Mouse (Mus musculus): ENCODE results near the gene Zfp597. TPM values are rescaled to one million over a fixed set of nuclear protein-coding genes. Genes with fewer than 3 reads are reported as not detected.

The Zfp597 gene
- total RNA-seq (2015; ENCODE audit: low replicate concordance) (2.7 and 9.8 TPM in 2 replicates), total RNA-seq (2017; ENCODE audit: low replicate concordance) (3.7 and 4.0 TPM in 2 replicates)

GRCm38 (mm10) chr16:3884201-3885064 is at the start of gene Zfp597, which contains the start of gene Gm20695:
Gene Zfp597 (minus strand): TSS chr16:3884561.
Gene Gm20695 (plus strand): TSS chr16:3884648.
- ATAC-seq (replicated peaks; ENCODE audit: low FRiP score, poor library complexity, severe bottlenecking) = peak; percentile 100

GRCm38 (mm10) chr16:3934091-3934490 is 49.7 kb upstream of the Zfp597 start:
- no peak for ATAC-seq (replicated peaks; ENCODE audit: low FRiP score, poor library complexity, severe bottlenecking)

- ATAC-seq (replicated peaks; ENCODE audit: low FRiP score, poor library complexity, severe bottlenecking) = no peak
These were observed 49.2 kb upstream of the Zfp597 start for GRCm38 (mm10) chr16:3933536-3933935.

- ATAC-seq (replicated peaks; ENCODE audit: low FRiP score, poor library complexity, severe bottlenecking) = no peak
These were observed 44.8 kb upstream of the Zfp597 start for GRCm38 (mm10) chr16:3929151-3929550.

GRCm38 (mm10) chr16:3928582-3928981 is 44.2 kb upstream of the Zfp597 start:
- ATAC-seq (replicated peaks; ENCODE audit: low FRiP score, poor library complexity, severe bottlenecking) = no peak

GRCm38 (mm10) chr16:3923966-3924365 is 39.6 kb upstream of the Zfp597 start:
- ATAC-seq (replicated peaks; ENCODE audit: low FRiP score, poor library complexity, severe bottlenecking) = no peak

- ATAC-seq (replicated peaks; ENCODE audit: low FRiP score, poor library complexity, severe bottlenecking) = no peak
These were observed 39.2 kb upstream of the Zfp597 start for GRCm38 (mm10) chr16:3923515-3923914.

DNA sequence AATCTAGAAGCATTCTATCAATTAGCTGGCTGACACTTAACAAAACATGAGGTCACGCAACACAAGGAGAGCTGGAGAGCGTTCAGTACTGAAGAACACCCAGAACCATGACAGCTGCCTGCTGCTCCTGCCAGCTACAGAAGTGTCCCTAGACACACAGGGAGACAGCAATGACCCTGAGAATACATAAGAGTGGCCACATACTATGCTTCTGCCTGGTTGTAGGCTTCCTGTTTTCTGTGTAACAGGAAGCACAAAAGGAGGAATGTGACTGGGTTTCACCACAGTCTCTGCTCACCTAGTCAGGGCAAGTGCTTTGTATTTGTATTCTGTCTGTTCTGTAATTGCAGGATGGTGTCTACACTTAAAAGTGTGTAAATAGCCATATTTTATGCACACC is 36.4 kb upstream of the Zfp597 start:
- no peak for ATAC-seq (replicated peaks; ENCODE audit: low FRiP score, poor library complexity, severe bottlenecking)

- no peak for ATAC-seq (replicated peaks; ENCODE audit: low FRiP score, poor library complexity, severe bottlenecking)
These were observed 24.8 kb upstream of the Zfp597 start for GRCm38 (mm10) chr16:3909118-3909517.

- peak; percentile 96 for ATAC-seq (replicated peaks; ENCODE audit: low FRiP score, poor library complexity, severe bottlenecking)
These were observed 24.3 kb upstream of the Zfp597 start, which contains the start of the genes 1700037C18Rik and Cluap1 for GRCm38 (mm10) chr16:3908537-3909111. Gene 1700037C18Rik (minus strand): TSS chr16:3908689. Gene Cluap1 (plus strand): TSS chr16:3908801.

- ATAC-seq (replicated peaks; ENCODE audit: low FRiP score, poor library complexity, severe bottlenecking) = no peak
These were observed 23.1 kb upstream of the Zfp597 start for GRCm38 (mm10) chr16:3907471-3907870.

- no peak for ATAC-seq (replicated peaks; ENCODE audit: low FRiP score, poor library complexity, severe bottlenecking)
These were observed 12.2 kb upstream of the Zfp597 start for GRCm38 (mm10) chr16:3896553-3896952.

DNA sequence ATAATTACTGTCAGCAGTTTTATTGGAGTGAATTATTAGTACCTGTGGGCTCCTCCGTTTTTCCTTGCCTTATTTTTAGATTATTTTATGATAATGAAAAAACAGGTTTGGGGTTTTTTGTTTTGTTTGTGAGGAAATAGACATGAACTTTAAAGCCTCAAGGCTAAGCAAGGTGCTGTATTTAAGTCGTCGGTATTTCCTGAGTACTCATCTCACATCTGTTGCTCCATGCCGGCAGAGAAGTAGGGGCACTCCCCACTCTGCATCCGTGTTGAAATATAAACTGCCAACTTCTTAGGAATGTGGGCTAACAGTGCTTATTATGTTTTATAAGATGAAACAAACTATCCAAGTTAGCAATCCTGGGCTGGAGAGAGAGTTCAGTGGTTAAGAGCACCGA is 11.7 kb upstream of the Zfp597 start:
- ATAC-seq (replicated peaks; ENCODE audit: low FRiP score, poor library complexity, severe bottlenecking) = no peak

- ATAC-seq (replicated peaks; ENCODE audit: low FRiP score, poor library complexity, severe bottlenecking) = no peak
These were observed 10.9 kb upstream of the Zfp597 start for GRCm38 (mm10) chr16:3895173-3895792.

- ATAC-seq (replicated peaks; ENCODE audit: low FRiP score, poor library complexity, severe bottlenecking) = no peak
These were observed 9.4 kb upstream of the Zfp597 start for GRCm38 (mm10) chr16:3893739-3894138.

- ATAC-seq (replicated peaks; ENCODE audit: low FRiP score, poor library complexity, severe bottlenecking) = no peak
These were observed 7.4 kb upstream of the Zfp597 start for GRCm38 (mm10) chr16:3891621-3892295.

GRCm38 (mm10) chr16:3885065-3885670 is 807 bp upstream of the Zfp597 start:
- no peak for ATAC-seq (replicated peaks; ENCODE audit: low FRiP score, poor library complexity, severe bottlenecking)

DNA sequence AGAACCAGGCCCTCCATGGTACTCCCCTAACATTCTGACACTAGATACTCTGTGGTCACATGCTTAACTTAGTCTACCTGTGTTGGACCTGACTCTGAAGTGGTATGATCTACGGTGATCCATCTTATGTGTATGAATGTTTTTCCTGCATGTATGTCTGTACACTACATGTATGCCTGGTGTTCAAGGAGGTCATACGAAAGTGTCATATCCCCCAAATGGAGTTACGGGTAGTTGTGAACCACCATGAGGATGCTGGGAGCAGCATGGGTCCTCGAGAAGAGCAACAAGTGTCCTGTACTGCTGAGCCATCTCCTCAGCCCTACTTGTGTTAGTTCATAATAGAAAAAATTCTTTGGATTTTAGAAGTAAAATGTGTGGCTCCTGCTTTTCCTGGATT is 8.0 kb downstream of the Zfp597 start:
- ATAC-seq (replicated peaks; ENCODE audit: low FRiP score, poor library complexity, severe bottlenecking) = no peak

DNA sequence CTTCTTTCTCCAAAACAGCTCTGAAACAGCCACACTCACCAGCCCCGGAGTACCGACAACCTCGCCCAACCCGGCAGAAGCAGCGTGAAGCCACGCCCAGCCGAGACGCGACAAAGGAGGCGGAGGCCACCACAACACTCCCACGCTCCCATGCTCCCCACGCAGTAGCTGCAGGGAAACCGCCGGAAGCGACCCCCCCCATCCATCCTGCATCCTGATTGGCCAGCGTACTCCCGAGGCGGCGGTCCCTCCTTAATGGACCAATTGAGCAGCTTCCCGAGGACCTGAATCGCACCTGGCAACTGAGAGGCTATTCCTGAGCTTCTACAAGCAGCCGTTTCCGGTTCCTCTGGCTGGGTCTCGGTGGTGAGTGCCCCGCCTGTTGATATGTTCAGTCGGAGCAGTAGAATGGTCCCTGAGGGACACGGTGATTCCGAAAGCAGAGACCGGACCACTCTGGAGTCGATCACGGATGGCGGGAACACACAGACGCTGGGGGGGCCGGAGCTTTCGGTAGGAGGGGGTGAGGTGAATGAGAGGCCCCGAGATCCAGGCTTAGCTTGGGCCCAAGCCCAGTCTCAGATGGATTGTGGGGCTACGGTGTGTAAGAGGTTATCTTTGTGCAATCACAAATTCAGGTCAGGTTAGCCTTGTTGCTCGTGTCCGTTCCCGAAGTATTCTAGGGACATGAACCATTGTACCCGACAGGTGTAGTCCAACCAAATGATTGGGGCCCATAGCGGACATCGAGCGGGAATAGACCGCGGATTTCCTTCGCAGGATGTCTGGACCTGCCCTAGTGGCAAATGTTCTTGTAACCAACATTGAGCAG is 11.9 kb downstream of the Zfp597 start, which contains the start of gene Naa60:
Gene Naa60 (plus strand): TSS at position 160 of the 832 bp plus-strand sequence.
- ATAC-seq (replicated peaks; ENCODE audit: low FRiP score, poor library complexity, severe bottlenecking) = peak; percentile 100
